Mouse (Mus musculus) megakaryocyte progenitor cell, adult 5-6 weeks (primary cell): ENCODE measurements around the gene Gna13. TPM values are rescaled to one million over a fixed set of nuclear protein-coding genes. Genes with fewer than 3 reads are reported as not detected.

Experiments used
- total RNA-seq, 2 experiments: library from RNA; stranded (forward) in 1 of 2; stranded (reverse) in 1 of 2; fragments of 157-497, 149-512 nt in 1 of 2; fragments of 200-1000 nt in 1 of 2; gene quantifications; 2 replicates each; pipeline versions ENCODE4 v1.2.3 to v1.2.4; 2015 to 2017

The Gna13 gene
- total RNA-seq, 2 experiments from 2014 or later = 42.8 to 50.4 TPM

Other genes with a start within 250 kb of the Gna13 start
- gene E030025P04Rik, start 218.5 kb upstream of the Gna13 start, total RNA-seq (2015) = not detected in 2 replicates
- gene E030025P04Rik, start 218.5 kb upstream of the Gna13 start, total RNA-seq (2017) = not detected in 2 replicates
- gene Rgs9, start 64.7 kb upstream of the Gna13 start, total RNA-seq (2015) = 0.77 TPM in 1 of 2 replicates, not detected in the other
- gene Rgs9, start 64.7 kb upstream of the Gna13 start, total RNA-seq (2017) = 0.07 TPM in 1 of 2 replicates, not detected in the other
- not detected in 2 replicates for gene 9930022D16Rik, start 51.1 kb downstream of the Gna13 start, total RNA-seq (2015)
- gene 9930022D16Rik, start 51.1 kb downstream of the Gna13 start, total RNA-seq (2017) = not detected in 2 replicates
- gene Amz2, start 63.1 kb downstream of the Gna13 start, total RNA-seq (2015) = 34.0 and 37.6 TPM in 2 replicates
- gene Amz2, start 63.1 kb downstream of the Gna13 start, total RNA-seq (2017) = 51.8 and 65.5 TPM in 2 replicates
- 2.0 and 2.9 TPM in 2 replicates for gene Arsg, start 110.5 kb downstream of the Gna13 start, total RNA-seq (2015)
- gene Arsg, start 110.5 kb downstream of the Gna13 start, total RNA-seq (2017) = 1.5 and 1.9 TPM in 2 replicates
- gene Slc16a6, start 110.8 kb downstream of the Gna13 start, total RNA-seq (2015) = 40.0 and 41.6 TPM in 2 replicates
- 12.6 and 21.3 TPM in 2 replicates for gene Slc16a6, start 110.8 kb downstream of the Gna13 start, total RNA-seq (2017)
- 7.4 and 8.8 TPM in 2 replicates for gene Wipi1, start 249.1 kb downstream of the Gna13 start, total RNA-seq (2015)
- 6.4 and 6.9 TPM in 2 replicates for gene Wipi1, start 249.1 kb downstream of the Gna13 start, total RNA-seq (2017)